Mouse (Mus musculus): ENCODE data around the gene Ccdc88c. TPM values are rescaled to one million over a fixed set of nuclear protein-coding genes. Genes with fewer than 3 reads are reported as not detected.

The Ccdc88c gene
- polyA plus RNA-seq, 1 experiment, result 18.0 TPM

- no peak overlapping the region for H3K4me3 ChIP-seq
- no peaks in the 10 kb centered on the region for H3K79me2 ChIP-seq (ENCODE audit: control insufficient read depth, insufficient read depth)
- H3ac ChIP-seq (ENCODE audit: control insufficient read depth, insufficient read length), result no peak overlapping the region
- no peak overlapping the region for H3K4me2 ChIP-seq (ENCODE audit: low read depth)
- no peak for TF ChIP-seq E2F4 (IDR thresholded peaks at IDR 0.05; ENCODE audit: insufficient read depth)
- TF ChIP-seq USF1 (IDR thresholded peaks at IDR 0.05; ENCODE audit: low read depth), result no peak
- no peak for TF ChIP-seq MYOD1 (IDR thresholded peaks at IDR 0.05; ENCODE audit: control insufficient read depth in 1 of 3, insufficient read length in 2 of 3, low read depth in 2 of 3)
- TF ChIP-seq SRF (IDR thresholded peaks at IDR 0.05; ENCODE audit: control insufficient read depth, insufficient read length, low read depth), result no peak
- TF ChIP-seq TCF12 (IDR thresholded peaks at IDR 0.05; ENCODE audit: insufficient read depth, poor library complexity, severe bottlenecking), result no peak
- no peak for TF ChIP-seq TCF3 (IDR thresholded peaks at IDR 0.05; ENCODE audit: insufficient read length, low read depth)
- H3K36me3 ChIP-seq (ENCODE audit: control insufficient read depth, insufficient read depth), result peaks cover 16% of the 10 kb centered on the region
- no peaks in the 10 kb centered on the region for H3K27me3 ChIP-seq (ENCODE audit: control insufficient read depth, insufficient read depth, insufficient read length)
Measured at GRCm38 (mm10) chr12:100928286-100928685, 100.6 kb downstream of the Ccdc88c start.

GRCm38 (mm10) chr12:100925644-100926619 is 102.9 kb downstream of the Ccdc88c start:
- Histone ChIP-seq H3ac (ENCODE audit: control insufficient read depth, insufficient read length) (no peak overlapping the region), H3K4me2 (ENCODE audit: low read depth) (no peak overlapping the region), H3K36me3 (ENCODE audit: control insufficient read depth, insufficient read depth) (peaks cover 5% of the 10 kb centered on the region), H3K27me3 (ENCODE audit: control insufficient read depth, insufficient read depth, insufficient read length) (no peaks in the 10 kb centered on the region), H3K79me2 (ENCODE audit: control insufficient read depth, insufficient read depth) (no peaks in the 10 kb centered on the region), H3K4me3 (no peak overlapping the region)
- TF ChIP-seq MYOG (IDR thresholded peaks at IDR 0.05; ENCODE audit: control insufficient read depth in 1 of 3, insufficient read depth in 1 of 3, insufficient read length in 2 of 3, low read depth in 2 of 3) (no peak), MAX (IDR thresholded peaks at IDR 0.05; ENCODE audit: low read depth) (no peak), TCF3 (IDR thresholded peaks at IDR 0.05; ENCODE audit: insufficient read length, low read depth) (no peak), CEBPB (IDR thresholded peaks at IDR 0.05; ENCODE audit: insufficient read depth, poor library complexity, severe bottlenecking) (no peak), SRF (IDR thresholded peaks at IDR 0.05; ENCODE audit: control insufficient read depth, insufficient read length, low read depth) (no peak), USF1 (IDR thresholded peaks at IDR 0.05; ENCODE audit: low read depth) (no peak), POLR2AphosphoS2 (IDR thresholded peaks at IDR 0.05; ENCODE audit: insufficient read length, low read depth) (no peak), REST (IDR thresholded peaks at IDR 0.05; ENCODE audit: insufficient read depth, insufficient read length) (no peak), E2F4 (IDR thresholded peaks at IDR 0.05; ENCODE audit: insufficient read depth) (no peak), TCF12 (IDR thresholded peaks at IDR 0.05; ENCODE audit: insufficient read depth, poor library complexity, severe bottlenecking) (no peak), MYOD1 (IDR thresholded peaks at IDR 0.05; ENCODE audit: control insufficient read depth in 1 of 3, insufficient read length in 2 of 3, low read depth in 2 of 3) (no peak), POLR2A (IDR thresholded peaks at IDR 0.05; ENCODE audit: insufficient read length, low read depth) (no peak)

- Histone ChIP-seq H3K4me2 (ENCODE audit: low read depth) (no peak overlapping the region), H3K79me2 (ENCODE audit: control insufficient read depth, insufficient read depth) (no peaks in the 10 kb centered on the region), H3K36me3 (ENCODE audit: control insufficient read depth, insufficient read depth) (peaks cover 5% of the 10 kb centered on the region), H3K27me3 (ENCODE audit: control insufficient read depth, insufficient read depth, insufficient read length) (no peaks in the 10 kb centered on the region), H3K4me3 (no peak overlapping the region), H3ac (ENCODE audit: control insufficient read depth, insufficient read length) (no peak overlapping the region)
- TF ChIP-seq E2F4 (IDR thresholded peaks at IDR 0.05; ENCODE audit: insufficient read depth) (no peak), POLR2A (IDR thresholded peaks at IDR 0.05; ENCODE audit: insufficient read length, low read depth) (no peak), TCF12 (IDR thresholded peaks at IDR 0.05; ENCODE audit: insufficient read depth, poor library complexity, severe bottlenecking) (no peak), CEBPB (IDR thresholded peaks at IDR 0.05; ENCODE audit: insufficient read depth, poor library complexity, severe bottlenecking) (no peak)
Measured at GRCm38 (mm10) chr12:100924646-100925339, 104.1 kb downstream of the Ccdc88c start.

GRCm38 (mm10) chr12:100910731-100911130 is 118.1 kb downstream of the Ccdc88c start:
- no peak for TF ChIP-seq MYOG (IDR thresholded peaks at IDR 0.05; ENCODE audit: control insufficient read depth in 1 of 3, insufficient read depth in 1 of 3, insufficient read length in 2 of 3, low read depth in 2 of 3)
- TF ChIP-seq TCF12 (IDR thresholded peaks at IDR 0.05; ENCODE audit: insufficient read depth, poor library complexity, severe bottlenecking), result no peak
- TF ChIP-seq CEBPB (IDR thresholded peaks at IDR 0.05; ENCODE audit: insufficient read depth, poor library complexity, severe bottlenecking), result no peak
- no peak for TF ChIP-seq USF1 (IDR thresholded peaks at IDR 0.05; ENCODE audit: low read depth)
- no peak for TF ChIP-seq MYOD1 (IDR thresholded peaks at IDR 0.05; ENCODE audit: control insufficient read depth in 1 of 3, insufficient read length in 2 of 3, low read depth in 2 of 3)
- no peak for TF ChIP-seq TCF3 (IDR thresholded peaks at IDR 0.05; ENCODE audit: insufficient read length, low read depth)
- TF ChIP-seq POLR2AphosphoS2 (IDR thresholded peaks at IDR 0.05; ENCODE audit: insufficient read length, low read depth), result no peak
- no peak for TF ChIP-seq E2F4 (IDR thresholded peaks at IDR 0.05; ENCODE audit: insufficient read depth)
- TF ChIP-seq REST (IDR thresholded peaks at IDR 0.05; ENCODE audit: insufficient read depth, insufficient read length), result no peak

More at GRCm38 (mm10) chr12:100910731-100911130, 118.1 kb downstream of the Ccdc88c start:
- peaks cover 7% of the 10 kb centered on the region for H3K36me3 ChIP-seq (ENCODE audit: control insufficient read depth, insufficient read depth)
- no peak overlapping the region for H3ac ChIP-seq (ENCODE audit: control insufficient read depth, insufficient read length)
- H3K79me2 ChIP-seq (ENCODE audit: control insufficient read depth, insufficient read depth), result no peaks in the 10 kb centered on the region
- peaks cover 9% of the 10 kb centered on the region for H3K27me3 ChIP-seq (ENCODE audit: control insufficient read depth, insufficient read depth, insufficient read length)
- H3K4me3 ChIP-seq, result no peak overlapping the region
- H3K4me2 ChIP-seq (ENCODE audit: low read depth), result no peak overlapping the region
